Mouse (Mus musculus): ENCODE results near the gene Snapc5. TPM values are rescaled to one million over a fixed set of nuclear protein-coding genes. Genes with fewer than 3 reads are reported as not detected.
"Not testable (repeated sequence)": the region's sequence is repeated elsewhere in the genome, so short reads cannot be mapped to it uniquely, and the experiment has no call there.

The Snapc5 gene
- total RNA-seq, 4 experiments from 2014 or later, result 18.2 to 20.0 (median 18.5) TPM

- not testable (repeated sequence) for DNase-seq (ENCODE audit: low spot score in 2 of 2)
Measured at GRCm38 (mm10) chr9:64198763-64199418, 19.8 kb downstream of the Snapc5 start.

GRCm38 (mm10) chr9:64199897-64200296 is 20.8 kb downstream of the Snapc5 start:
- DNase-seq (ENCODE audit: low spot score in 2 of 2), result no peak

GRCm38 (mm10) chr9:64202331-64202730 is 23.3 kb downstream of the Snapc5 start:
- DNase-seq (ENCODE audit: low spot score in 2 of 2), result no peak

GRCm38 (mm10) chr9:64202866-64203265 is 23.8 kb downstream of the Snapc5 start:
- no peak for DNase-seq (ENCODE audit: low spot score in 2 of 2)

- no peak for DNase-seq (ENCODE audit: low spot score in 2 of 2)
Measured at GRCm38 (mm10) chr9:64207509-64208084, 28.5 kb downstream of the Snapc5 start.

DNA sequence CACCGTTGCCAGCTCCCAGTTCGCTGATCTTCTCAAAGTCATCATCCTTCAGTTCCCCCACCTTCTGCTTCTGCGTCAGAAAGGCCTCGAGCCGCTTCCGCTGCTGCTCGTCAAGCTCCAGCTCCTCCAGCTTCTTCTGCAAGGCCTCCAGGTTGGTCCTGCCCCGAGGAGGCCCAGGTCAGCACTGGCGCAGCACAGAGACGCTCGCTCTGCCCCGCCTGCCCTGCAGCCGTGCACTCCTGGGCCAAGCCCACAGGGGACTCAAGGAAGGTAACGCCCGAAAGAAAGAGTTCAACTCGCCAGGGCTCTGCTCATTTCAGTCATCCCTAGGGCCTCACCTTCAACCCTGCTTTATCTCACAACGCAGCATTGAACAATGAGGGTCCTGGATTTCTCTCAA is 35.4 kb downstream of the Snapc5 start:
- DNase-seq (ENCODE audit: low spot score in 2 of 2), result no peak

DNA sequence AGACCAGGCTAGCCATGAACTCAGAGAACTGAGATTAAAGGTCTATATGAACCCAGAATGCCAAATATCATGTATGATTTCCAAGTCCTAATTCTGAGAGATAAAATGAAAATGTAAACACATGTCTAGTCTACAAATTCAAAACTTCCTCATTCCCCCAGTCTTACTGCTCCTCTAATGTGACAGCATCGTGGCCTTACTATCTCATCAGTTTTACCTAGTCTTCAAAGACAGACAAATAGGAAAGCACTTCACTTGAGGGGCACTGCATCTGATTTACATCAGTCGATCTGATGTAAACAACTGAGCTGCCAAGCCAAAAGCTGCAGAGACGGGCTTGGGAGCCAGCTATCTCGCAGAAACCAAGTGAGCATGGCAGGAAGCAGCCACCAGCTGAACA is 37.0 kb downstream of the Snapc5 start:
- DNase-seq (ENCODE audit: low spot score in 2 of 2), result no peak

- no peak for DNase-seq (ENCODE audit: low spot score in 2 of 2)
Measured at GRCm38 (mm10) chr9:64216641-64217040, 37.6 kb downstream of the Snapc5 start.

GRCm38 (mm10) chr9:64217887-64218286 is 38.8 kb downstream of the Snapc5 start:
- no peak for DNase-seq (ENCODE audit: low spot score in 2 of 2)

GRCm38 (mm10) chr9:64219305-64219704 is 40.2 kb downstream of the Snapc5 start:
- DNase-seq (ENCODE audit: low spot score in 2 of 2), result no peak

DNA sequence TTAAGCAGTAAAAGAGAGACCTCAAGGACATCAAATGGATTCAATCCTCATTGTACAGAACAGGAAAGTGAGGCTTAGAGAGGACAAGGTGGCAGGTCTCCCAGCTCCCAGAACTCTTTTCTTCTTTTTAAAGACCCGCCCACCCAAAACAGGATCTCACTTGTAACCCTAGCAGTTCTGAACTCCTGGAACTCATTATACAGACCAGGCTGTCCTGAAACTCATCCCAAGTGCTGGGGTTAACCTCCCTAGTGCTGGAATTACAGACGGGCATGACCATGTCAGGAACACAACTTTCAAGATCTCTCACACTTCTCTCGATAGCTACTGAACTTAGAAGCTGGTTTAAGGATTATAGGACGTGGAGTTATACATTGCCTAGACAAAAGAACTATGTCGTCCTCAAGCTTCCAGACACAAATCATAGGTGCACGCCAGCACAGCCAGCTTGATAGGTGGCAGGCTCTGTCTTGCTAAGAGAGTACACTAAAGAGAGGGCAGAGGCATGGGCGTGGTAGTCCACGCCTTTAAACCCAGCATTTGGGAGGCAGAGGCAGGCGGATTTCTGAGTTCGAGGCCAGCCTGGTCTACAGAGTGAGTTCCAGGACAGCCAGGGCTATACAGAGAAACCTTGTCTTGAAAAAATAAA is 40.8 kb downstream of the Snapc5 start:
- DNase-seq (ENCODE audit: low spot score in 2 of 2), result no peak

- no peak for DNase-seq (ENCODE audit: low spot score in 2 of 2)
Measured at GRCm38 (mm10) chr9:64220603-64221002, 41.5 kb downstream of the Snapc5 start.

GRCm38 (mm10) chr9:64221480-64221879 is 42.4 kb downstream of the Snapc5 start:
- no peak for DNase-seq (ENCODE audit: low spot score in 2 of 2)

DNA sequence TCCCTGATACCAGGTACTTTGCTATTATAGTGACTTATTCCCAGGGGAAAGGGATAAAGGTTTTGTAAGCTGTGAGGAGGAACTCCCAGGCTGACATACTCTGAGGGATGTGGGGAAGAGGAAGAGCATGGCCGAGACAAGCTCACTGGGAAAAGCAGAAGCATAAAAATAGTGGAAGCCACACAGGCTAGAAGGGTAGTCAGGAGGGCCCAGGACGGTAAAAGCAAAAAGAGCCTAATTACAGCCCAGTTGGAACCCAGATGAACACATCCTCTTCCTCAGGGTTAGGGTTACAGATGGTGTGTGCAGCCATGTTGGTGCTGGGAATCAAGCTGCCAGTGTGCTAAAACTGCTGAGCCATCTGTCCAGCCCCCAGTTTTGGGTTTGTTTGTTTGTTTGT is 43.0 kb downstream of the Snapc5 start:
- no peak for DNase-seq (ENCODE audit: low spot score in 2 of 2)

DNA sequence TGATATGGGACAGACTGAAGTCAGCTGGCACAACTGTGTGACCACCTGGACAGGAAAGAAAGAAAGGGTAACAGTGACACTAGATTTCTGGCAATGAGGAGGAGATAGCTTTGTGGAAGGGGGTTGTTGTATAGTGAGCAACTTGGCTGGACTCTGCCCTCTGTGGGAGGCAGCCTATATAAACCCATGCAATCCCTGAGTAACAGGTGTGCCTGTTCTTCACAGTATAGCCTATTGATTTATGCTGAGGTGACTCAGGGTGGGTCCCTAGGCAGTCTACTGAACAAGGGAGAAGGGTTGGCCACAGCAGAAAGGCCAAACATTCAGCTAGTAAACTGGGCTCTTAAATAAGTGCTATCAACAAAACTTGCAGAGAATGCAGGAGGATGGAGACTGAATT is 46.7 kb downstream of the Snapc5 start:
- DNase-seq (ENCODE audit: low spot score in 2 of 2), result no peak

DNA sequence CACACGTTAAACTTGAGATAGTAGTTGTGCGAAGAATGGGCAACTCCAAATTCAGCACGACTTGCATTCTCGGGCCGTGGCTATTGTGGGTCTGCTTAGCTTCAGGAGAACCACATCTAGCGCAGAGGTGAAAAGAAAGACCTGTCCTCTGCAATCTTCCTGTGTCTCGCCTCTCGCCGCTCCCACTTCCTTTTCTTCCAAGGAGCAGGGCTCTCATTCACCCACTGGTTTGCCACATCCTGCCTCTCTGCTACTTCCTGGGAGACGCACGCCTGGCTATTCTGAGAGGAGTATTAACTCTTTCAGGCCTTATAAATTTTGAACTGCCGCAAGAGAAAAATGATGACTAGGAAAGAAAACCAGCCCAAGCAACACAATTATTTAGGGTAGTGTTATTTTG is 48.7 kb downstream of the Snapc5 start:
- DNase-seq (ENCODE audit: low spot score in 2 of 2), result no peak

- DNase-seq (ENCODE audit: low spot score in 2 of 2), result no peak
Measured at GRCm38 (mm10) chr9:64228972-64229371, 49.9 kb downstream of the Snapc5 start.

- DNase-seq (ENCODE audit: low spot score in 2 of 2), result no peak
Measured at GRCm38 (mm10) chr9:64231171-64231570, 52.1 kb downstream of the Snapc5 start.

GRCm38 (mm10) chr9:64231674-64232073 is 52.6 kb downstream of the Snapc5 start:
- no peak for DNase-seq (ENCODE audit: low spot score in 2 of 2)

- DNase-seq (ENCODE audit: low spot score in 2 of 2), result no peak
Measured at GRCm38 (mm10) chr9:64232257-64232957, 53.3 kb downstream of the Snapc5 start.
